Mouse (Mus musculus): ENCODE measurements around the gene Farp1.

GRCm38 (mm10) chr14:121305316-121306064 lies 270.5 kb downstream of the Farp1 start:
- TF ChIP-seq CTCF (IDR thresholded peaks at IDR 0.05; ENCODE audit: low read depth, low read length) (no peak), EP300 (IDR thresholded peaks at IDR 0.05; ENCODE audit: insufficient read depth, low read depth, low read length) (no peak)
